Mouse (Mus musculus) embryonic fibroblast, embryonic 13.5 days (primary cell): ENCODE measurements around the gene Olfr1441.

Experiments
- CTCF ChIP-seq: IDR thresholded peaks from 2 replicates; pipeline ENCODE4 v1.5.1; 2011; ENCODE audit warnings: mild to moderate bottlenecking, control low read depth, low read length, moderate library complexity, borderline replicate concordance; ENCODE audit not compliant: insufficient read depth
- POLR2A ChIP-seq: IDR thresholded peaks from 2 replicates; pipeline ENCODE4 v1.6.1; 2011; ENCODE audit warnings: low read depth, mild to moderate bottlenecking, control low read depth, low read length, moderate library complexity

DNA sequence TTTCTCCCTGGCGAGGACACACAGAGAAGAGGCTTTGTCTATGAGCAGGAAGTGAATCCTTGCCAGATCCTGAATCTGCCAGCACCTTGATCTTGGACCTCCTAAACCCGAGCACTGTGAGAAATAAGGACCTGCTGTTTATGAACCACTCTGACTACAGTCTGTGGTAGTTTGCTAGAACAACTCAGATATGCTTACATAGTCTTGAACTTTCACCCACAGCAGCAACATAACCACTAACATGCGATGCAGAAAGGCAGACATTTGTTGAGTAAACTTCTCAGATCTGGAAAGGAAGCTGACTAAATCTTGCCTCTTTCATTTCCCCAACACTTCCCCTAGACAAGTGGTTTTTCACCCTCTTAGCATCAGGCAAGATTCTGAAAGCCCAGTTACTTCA, 54.6 kb downstream of the Olfr1441 start:
- TF ChIP-seq CTCF (no peak), POLR2A (no peak)
